Mouse (Mus musculus) hindbrain, embryonic 11.5 days (tissue): ENCODE results near the gene Fabp6. TPM values are rescaled to one million over a fixed set of nuclear protein-coding genes. Genes with fewer than 3 reads are reported as not detected.
A peak's percentile ranks its signal among the peaks of the same experiment; 100 is the strongest.

Experiments
- ATAC-seq: fragments of 200-750 bp; cut with Nextera tagmentation; 2 replicates; pipeline ENCODE4 v1.8.0; 2017; ENCODE audit warnings: mild to moderate bottlenecking, moderate TSS enrichment, moderate library complexity; ENCODE audit not compliant: low FRiP score
- DNase-seq: peaks from one replicate; pipeline ENCODE4 v3.0.0-alpha.2; 2015; ENCODE audit warnings: low spot score
- H3K27ac ChIP-seq: fragments of 300-500 bp; sonication (generic); 2 replicates; pipeline ENCODE4 v1.5.1; 2014; ENCODE audit warnings: mild to moderate bottlenecking, low read depth, low read length
- H3K27me3 ChIP-seq: fragments of 300-500 bp; sonication (generic); 2 replicates; pipeline ENCODE4 v1.6.1; 2014; ENCODE audit warnings: mild to moderate bottlenecking, low read length, moderate library complexity, mixed read lengths; ENCODE audit not compliant: control insufficient read depth, insufficient read depth
- H3K36me3 ChIP-seq: fragments of 300-500 bp; sonication (generic); 2 replicates; pipeline ENCODE4 v1.6.1; 2014; ENCODE audit warnings: mild to moderate bottlenecking, low read length, moderate library complexity, mixed read lengths; ENCODE audit not compliant: control insufficient read depth, insufficient read depth
- H3K4me1 ChIP-seq: fragments of 300-500 bp; sonication (generic); replicated peaks from 2 replicates; pipeline ENCODE4 v1.6.1; 2014; ENCODE audit warnings: low read length, mixed read lengths; ENCODE audit not compliant: control insufficient read depth, insufficient read depth
- H3K4me2 ChIP-seq: fragments of 300-500 bp; sonication (generic); replicated peaks from 2 replicates; pipeline ENCODE4 v1.6.1; 2014; ENCODE audit warnings: mild to moderate bottlenecking, low read depth, low read length
- H3K4me3 ChIP-seq: fragments of 300-500 bp; sonication (generic); 2 replicates; pipeline ENCODE4 v1.5.1; 2014; ENCODE audit warnings: low read depth, low read length
- H3K9ac ChIP-seq: fragments of 300-500 bp; sonication (generic); 2 replicates; pipeline ENCODE4 v1.6.1; 2014; ENCODE audit warnings: low read depth, low read length
- H3K9me3 ChIP-seq: fragments of 300-500 bp; sonication (generic); 2 replicates; pipeline ENCODE4 v1.6.1; 2016; ENCODE audit warnings: low read length; ENCODE audit not compliant: control insufficient read depth
- WGBS: fragments of 180-500 bp; shearing (Covaris S2); extraction: QIAGEN DNeasy Blood & Tissue Kit; methylation state at CpG from one replicate; pipeline ENCODE4 v1.1.7; 2014; 5-methylcytosine and 5-hydroxymethylcytosine counted together
- polyA plus RNA-seq: library from polyadenylated mRNA; unstranded; fragments of >200 nt; fragmentation: Nextera tagmentation; extraction: Ambion mirVana; gene quantifications from 2 replicates; pipeline ENCODE4 v1.2.1, GENCODE M21; 2014

The Fabp6 gene
- not detected in 2 replicates for polyA plus RNA-seq

DNA sequence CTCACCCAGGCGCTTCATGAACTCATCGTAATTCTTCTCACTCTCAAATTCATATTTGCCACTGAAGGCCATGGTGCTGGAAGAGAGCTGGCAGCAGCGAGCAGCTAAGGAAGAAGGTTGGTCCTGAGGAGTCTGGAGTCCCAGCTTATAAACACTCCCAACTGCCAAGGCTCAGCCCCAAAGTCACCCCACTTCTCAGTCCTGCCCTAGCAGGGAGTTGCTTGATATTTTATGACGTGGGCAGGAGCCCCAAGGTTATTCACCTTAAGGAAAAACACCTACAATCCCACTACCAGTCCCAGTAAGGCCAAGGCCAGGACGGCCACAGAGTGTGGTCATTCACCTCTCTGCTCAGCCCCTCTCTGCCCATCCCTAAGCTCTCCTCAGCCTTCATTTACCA is at the start of gene Fabp6:
Fabp6 (minus strand) TSS at position 101 of the 400 bp plus-strand sequence.
- Histone ChIP-seq H3K27ac (no peak within 1 kb of the TSS), H3K4me3 (no peak within 1 kb of the TSS), H3K36me3 (no peaks in the 10 kb centered on the region), H3K4me1 (no peaks in the 10 kb centered on the region), H3K27me3 (no peaks in the 10 kb centered on the region), H3K9me3 (no peaks in the 10 kb centered on the region), H3K9ac (no peak within 1 kb of the TSS), H3K4me2 (no peak within 1 kb of the TSS)
- DNase-seq (no peak), ATAC-seq (no peak)
- 85% methylated on average over 5 of the region's 5 CpGs for WGBS

DNA sequence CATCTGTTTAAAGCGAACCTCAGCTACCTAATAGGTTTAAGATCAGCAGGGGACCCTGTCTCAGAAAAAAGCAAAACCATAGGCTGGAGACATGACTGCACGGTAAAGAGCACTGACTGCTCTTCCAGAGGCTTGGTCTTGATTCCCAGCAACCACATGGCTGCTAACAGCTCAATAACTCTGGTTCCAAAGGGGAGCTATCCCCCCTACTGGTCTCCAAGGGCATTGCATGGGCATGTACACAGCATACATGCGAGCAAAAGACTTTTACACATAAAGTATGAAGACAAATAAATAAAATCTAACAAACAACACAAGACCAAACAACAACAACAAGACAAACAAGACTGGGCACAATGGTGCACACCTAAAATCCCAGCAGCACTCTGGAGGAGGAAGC is 43.9 kb upstream of the Fabp6 start:
- DNase-seq = no peak
- Histone ChIP-seq H3K9me3 (no peaks in the 10 kb centered on the region), H3K4me1 (peaks cover 5% of the 10 kb centered on the region; the same call in 1 of the 2 replicates), H3K36me3 (no peaks in the 10 kb centered on the region), H3K9ac (no peak overlapping the region), H3K4me3 (no peak overlapping the region), H3K27me3 (no peaks in the 10 kb centered on the region), H3K4me2 (no peak overlapping the region), H3K27ac (no peak overlapping the region)
- 89% methylated on average over 3 of the region's 3 CpGs for WGBS
- no peak for ATAC-seq

GRCm38 (mm10) chr11:43643180-43643591 is 41.8 kb upstream of the Fabp6 start:
- H3K4me1 ChIP-seq = peaks cover 5% of the 10 kb centered on the region; the same call in 1 of the 2 replicates
- H3K9me3 ChIP-seq = no peaks in the 10 kb centered on the region
- no peaks in the 10 kb centered on the region for H3K27me3 ChIP-seq
- no peak overlapping the region for H3K9ac ChIP-seq
- no peaks in the 10 kb centered on the region for H3K36me3 ChIP-seq
- WGBS = 51% methylated on average over 2 of the region's 2 CpGs
- no peak overlapping the region for H3K4me3 ChIP-seq
- ATAC-seq (peak; percentile 69), DNase-seq (no peak)
- 0 out of 2 replicates have a peak overlapping the region, but pooled peaks have one; percentile 9 for H3K27ac ChIP-seq
- no peak overlapping the region for H3K4me2 ChIP-seq

DNA sequence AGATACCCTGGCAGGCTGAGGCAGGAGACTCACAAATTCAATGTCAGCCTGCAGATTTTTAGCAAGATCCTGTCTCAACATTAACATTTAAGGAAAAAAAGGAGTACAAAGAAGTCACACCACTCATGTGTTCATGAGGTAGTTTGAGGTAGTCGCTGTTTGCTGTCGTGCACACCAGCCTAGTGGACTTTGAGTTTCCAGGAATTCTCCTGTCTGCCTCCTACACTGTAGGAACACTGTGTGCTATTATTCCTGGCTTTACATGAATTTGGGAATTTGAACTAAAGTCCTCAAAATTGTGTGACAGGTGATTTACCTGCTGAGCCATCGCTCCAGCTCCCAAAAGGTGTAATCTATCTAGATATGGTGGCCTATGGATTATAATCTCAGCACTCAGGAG is 37.1 kb upstream of the Fabp6 start:
- no peaks in the 10 kb centered on the region for H3K36me3 ChIP-seq
- no peaks in the 10 kb centered on the region for H3K27me3 ChIP-seq
- no peaks in the 10 kb centered on the region for H3K9me3 ChIP-seq
- H3K9ac ChIP-seq = no peak overlapping the region
- no peak overlapping the region for H3K4me3 ChIP-seq
- ATAC-seq = no peak
- H3K4me2 ChIP-seq = no peak overlapping the region
- H3K4me1 ChIP-seq = peaks cover 9% of the 10 kb centered on the region
- no peak overlapping the region for H3K27ac ChIP-seq
- DNase-seq = no peak
- WGBS = 96% methylated on average over 3 of the region's 3 CpGs

DNA sequence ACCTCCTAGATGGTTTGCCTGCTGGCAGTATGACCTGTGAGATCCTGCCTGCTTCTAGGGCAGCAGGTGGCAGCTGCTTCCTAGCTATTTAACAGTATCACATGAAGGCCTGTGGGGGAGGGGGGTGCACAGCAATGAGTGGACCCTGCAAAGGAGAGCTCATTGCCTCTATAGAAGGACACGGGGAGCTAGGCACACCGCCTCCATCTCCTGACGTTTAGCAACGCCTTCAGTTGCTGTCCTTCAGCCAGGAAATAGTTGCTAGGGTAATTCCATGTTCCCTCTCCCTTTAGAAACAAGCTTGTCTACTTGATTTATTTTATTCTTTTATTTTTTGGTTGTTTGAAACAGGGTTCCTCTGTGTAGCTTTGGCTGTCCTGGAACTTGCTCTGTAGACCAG is 35.4 kb upstream of the Fabp6 start:
- no peak overlapping the region for H3K4me2 ChIP-seq
- no peak overlapping the region for H3K27ac ChIP-seq
- H3K36me3 ChIP-seq = no peaks in the 10 kb centered on the region
- ATAC-seq (no peak), DNase-seq (no peak)
- H3K9me3 ChIP-seq = no peaks in the 10 kb centered on the region
- H3K27me3 ChIP-seq = no peaks in the 10 kb centered on the region
- peaks cover 4% of the 10 kb centered on the region for H3K4me1 ChIP-seq
- 81% methylated on average over 4 of the region's 4 CpGs for WGBS
- no peak overlapping the region for H3K4me3 ChIP-seq
- H3K9ac ChIP-seq = no peak overlapping the region

DNA sequence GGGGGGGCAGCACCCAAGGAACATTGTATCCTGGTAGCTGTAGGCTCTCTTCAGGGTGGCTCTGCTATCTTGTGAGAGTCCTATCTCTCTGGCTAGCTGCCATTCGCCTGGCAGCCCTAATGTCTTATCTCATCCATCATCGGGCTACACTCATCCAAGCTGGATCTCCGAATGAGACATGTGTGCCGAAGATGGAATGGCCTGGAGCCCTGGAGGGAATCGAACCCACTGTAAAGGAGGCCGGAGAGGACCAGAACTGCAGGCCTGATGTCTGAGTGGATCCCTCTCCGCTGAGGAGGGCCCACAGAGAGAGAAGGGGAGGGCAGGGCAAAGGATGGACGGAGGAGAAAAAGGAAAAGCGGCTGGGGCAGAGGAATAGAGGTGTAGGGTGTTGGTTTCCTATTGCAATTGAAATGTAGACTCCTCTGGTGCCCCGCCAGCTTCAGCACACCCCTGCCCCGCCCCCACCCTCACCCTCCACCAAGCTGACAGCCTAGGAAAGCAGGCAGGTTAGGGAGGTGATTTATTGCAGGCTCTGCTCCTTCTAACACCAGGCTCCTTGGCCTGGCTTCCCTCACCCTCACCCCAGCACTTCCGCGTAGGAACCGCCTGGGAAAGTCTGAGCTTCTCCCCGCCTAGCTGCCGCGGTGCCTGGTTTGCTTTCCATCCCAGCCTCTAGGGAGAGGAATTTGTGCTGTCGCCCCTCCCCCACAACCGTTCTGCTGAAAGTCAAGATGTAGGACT is 32.5 kb upstream of the Fabp6 start:
- H3K9me3 ChIP-seq = no peaks in the 10 kb centered on the region
- H3K36me3 ChIP-seq = no peaks in the 10 kb centered on the region
- H3K4me1 ChIP-seq = peaks cover 4% of the 10 kb centered on the region
- 0 out of 2 replicates have a peak overlapping the region, but pooled peaks have one; percentile 19 for H3K9ac ChIP-seq
- H3K27ac ChIP-seq = peak overlapping the region; percentile 60
- 0 out of 2 replicates have a peak overlapping the region, but pooled peaks have one; percentile 19 for H3K4me2 ChIP-seq
- ATAC-seq (peak; percentile 79), DNase-seq (peak; percentile 71)
- 20% methylated on average over 19 of the region's 19 CpGs for WGBS
- H3K4me3 ChIP-seq = no peak overlapping the region
- H3K27me3 ChIP-seq = no peaks in the 10 kb centered on the region

DNA sequence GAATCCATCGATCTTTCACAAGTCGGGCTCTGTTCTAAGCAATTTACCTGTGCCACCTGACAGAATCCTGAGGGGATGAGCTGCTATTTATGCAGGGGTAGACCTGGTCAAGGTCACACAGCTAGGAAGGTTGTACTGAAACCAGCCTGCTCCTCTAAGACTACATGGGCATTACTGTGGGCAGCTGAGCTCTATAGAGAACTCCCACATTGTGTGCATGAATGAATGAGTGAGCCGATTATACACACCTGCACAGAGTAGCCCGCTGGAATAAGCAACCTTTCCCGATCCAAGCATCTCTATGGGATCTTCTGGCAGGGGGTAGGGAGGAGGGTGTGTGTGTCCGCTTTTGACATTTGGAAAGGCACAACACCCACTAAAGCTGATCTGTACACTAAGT is 31.8 kb upstream of the Fabp6 start:
- no peaks in the 10 kb centered on the region for H3K27me3 ChIP-seq
- no peak overlapping the region for H3K4me3 ChIP-seq
- ATAC-seq = 0 out of 2 replicates have a peak, but pooled peaks have one; percentile 7
- no peak overlapping the region for H3K4me2 ChIP-seq
- 0 out of 2 replicates have a peak overlapping the region, but pooled peaks have one; percentile 60 for H3K27ac ChIP-seq
- no peaks in the 10 kb centered on the region for H3K9me3 ChIP-seq
- 83% methylated on average over 6 of the region's 6 CpGs for WGBS
- peaks cover 4% of the 10 kb centered on the region for H3K4me1 ChIP-seq
- DNase-seq = no peak
- 0 out of 2 replicates have a peak overlapping the region, but pooled peaks have one; percentile 19 for H3K9ac ChIP-seq
- no peaks in the 10 kb centered on the region for H3K36me3 ChIP-seq

DNA sequence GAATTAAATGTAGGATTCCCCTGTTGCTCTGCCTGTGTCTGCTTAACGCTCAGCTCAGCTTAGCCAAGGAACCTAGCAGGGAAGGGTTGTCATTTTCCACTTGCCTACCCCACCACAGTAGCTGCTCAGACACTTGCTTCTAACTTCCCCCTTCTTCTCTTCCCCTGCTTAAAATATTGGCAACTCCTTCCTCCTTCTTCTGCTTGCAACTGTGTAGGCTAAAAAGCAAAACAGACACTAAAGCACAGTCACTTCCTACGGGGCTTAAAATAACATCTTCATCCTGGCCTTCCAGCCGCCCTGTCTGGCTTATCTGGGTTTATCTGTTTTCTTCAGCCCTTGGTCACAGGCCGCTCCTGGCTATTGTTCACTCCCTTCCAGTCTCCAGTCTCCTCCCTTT is 31.2 kb upstream of the Fabp6 start:
- H3K9me3 ChIP-seq = no peaks in the 10 kb centered on the region
- H3K27ac ChIP-seq = no peak overlapping the region
- WGBS = 79% methylated on average over 4 of the region's 4 CpGs
- ATAC-seq (no peak), DNase-seq (no peak)
- H3K4me1 ChIP-seq = peaks cover 4% of the 10 kb centered on the region
- H3K27me3 ChIP-seq = no peaks in the 10 kb centered on the region
- H3K9ac ChIP-seq = no peak overlapping the region
- H3K4me3 ChIP-seq = no peak overlapping the region
- no peaks in the 10 kb centered on the region for H3K36me3 ChIP-seq
- H3K4me2 ChIP-seq = no peak overlapping the region

- no peak overlapping the region for H3K4me2 ChIP-seq
- WGBS = 89% methylated on average over 9 of the region's 9 CpGs
- DNase-seq = no peak
- no peak overlapping the region for H3K9ac ChIP-seq
- H3K9me3 ChIP-seq = no peaks in the 10 kb centered on the region
- peaks cover 8% of the 10 kb centered on the region for H3K4me1 ChIP-seq
- H3K27ac ChIP-seq = no peak overlapping the region
- ATAC-seq = no peak
- no peaks in the 10 kb centered on the region for H3K27me3 ChIP-seq
- no peak overlapping the region for H3K4me3 ChIP-seq
- H3K36me3 ChIP-seq = no peaks in the 10 kb centered on the region
Observed at GRCm38 (mm10) chr11:43631645-43632044, 30.3 kb upstream of the Fabp6 start.
